Mouse (Mus musculus) G1E (cell line): Measurements from ENCODE around the gene Gm17657.

Experiments used
- CTCF ChIP-seq: IDR thresholded peaks from 2 replicates; pipeline ENCODE4 v1.5.1; 2012; ENCODE audit warnings: low read depth, low read length, inconsistent platforms, mixed read lengths
- TAL1 ChIP-seq: conservative IDR thresholded peaks from 2 replicates; pipeline ENCODE4 v1.6.1; 2012; ENCODE audit warnings: low read depth, low read length, inconsistent platforms, mixed read lengths

- TF ChIP-seq CTCF (no peak), TAL1 (no peak)
Measured at GRCm38 (mm10) chr17:29584737-29585136, 35.3 kb upstream of the Gm17657 start.
